Mouse (Mus musculus) embryonic fibroblast, embryonic 13.5 days (primary cell): Measurements from ENCODE around the gene Exph5. TPM values are rescaled to one million over a fixed set of nuclear protein-coding genes. Genes with fewer than 3 reads are reported as not detected.
A peak's percentile ranks its signal among the peaks of the same experiment; 100 is the strongest.

ENCODE experiments used
- H3K27ac ChIP-seq: 2 replicates; pipeline ENCODE4 v1.5.1; 2012; ENCODE audit warnings: low read length, control low read depth, inconsistent platforms; ENCODE audit not compliant: insufficient read depth
- H3K4me1 ChIP-seq: 2 replicates; pipeline ENCODE4 v1.6.1; 2011; ENCODE audit warnings: low read length; ENCODE audit not compliant: control insufficient read depth, insufficient read depth
- H3K4me3 ChIP-seq: 2 replicates; pipeline ENCODE4 v1.5.1; 2011; ENCODE audit warnings: mild to moderate bottlenecking, control low read depth, low read length; ENCODE audit not compliant: insufficient read depth
- CTCF ChIP-seq: IDR thresholded peaks from 2 replicates; pipeline ENCODE4 v1.5.1; 2011; ENCODE audit warnings: mild to moderate bottlenecking, control low read depth, low read length, moderate library complexity, borderline replicate concordance; ENCODE audit not compliant: insufficient read depth
- POLR2A ChIP-seq: IDR thresholded peaks from 2 replicates; pipeline ENCODE4 v1.6.1; 2011; ENCODE audit warnings: low read depth, mild to moderate bottlenecking, control low read depth, low read length, moderate library complexity
- polyA plus RNA-seq: library from polyadenylated mRNA; stranded (reverse); fragments of >200 nt; gene quantifications from 2 replicates; pipeline ENCODE4 v1.2.4, GENCODE M21; 2011; ENCODE audit warnings: low read depth; ENCODE audit not compliant: missing spikeins, insufficient read length

Exph5 gene
- polyA plus RNA-seq, 1 experiment: not detected

DNA sequence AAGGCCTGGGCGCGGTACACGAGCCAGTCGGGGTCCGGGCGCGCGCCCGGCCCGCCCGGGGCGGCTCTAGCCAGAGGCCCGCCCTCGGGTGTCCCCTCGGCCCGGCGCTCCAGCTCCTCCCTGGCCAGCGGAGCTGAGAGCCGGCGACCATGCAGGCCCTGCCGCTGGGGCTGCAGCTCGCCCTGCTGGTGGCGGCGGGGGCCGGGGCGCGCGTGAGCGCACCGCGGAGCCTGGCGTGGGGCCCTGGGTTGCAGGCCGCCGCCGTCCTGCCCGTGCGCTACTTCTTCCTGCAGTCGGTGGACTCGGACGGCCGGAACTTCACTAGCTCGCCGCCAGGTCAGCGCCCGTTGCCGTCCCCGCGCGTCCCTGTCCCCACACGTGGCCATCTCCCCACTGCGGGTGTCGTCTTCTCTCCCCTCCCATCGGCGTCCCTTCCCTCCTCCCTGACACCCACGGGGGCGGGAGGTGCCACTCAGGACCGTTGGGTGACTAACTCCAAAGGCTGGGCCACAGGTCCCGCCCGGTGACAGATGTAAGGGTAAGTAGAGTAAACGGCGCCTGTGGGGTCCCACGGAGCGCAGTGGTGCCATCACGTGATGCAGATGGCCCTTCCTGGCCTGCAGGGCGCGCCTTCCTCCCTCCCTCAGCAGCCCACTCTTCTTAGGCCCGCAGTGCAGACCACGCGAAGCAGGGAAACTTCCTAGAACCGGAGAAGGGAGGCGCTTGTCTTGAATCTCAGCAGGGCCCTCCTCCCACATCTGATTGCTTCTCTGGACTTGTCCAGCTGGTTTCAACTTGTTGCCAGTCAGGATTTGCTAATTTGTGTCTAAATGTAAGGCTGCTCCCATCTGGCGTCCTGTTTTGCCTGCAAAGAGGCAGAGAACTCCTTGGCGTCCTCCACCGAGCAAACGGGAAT, 82.7 kb downstream of the Exph5 start, which contains the start of gene Kdelc2:
Gene Kdelc2 (plus strand): TSS at position 75 of the 916 bp plus-strand sequence.
- Histone ChIP-seq H3K4me3 (peak within 1 kb of the TSS; percentile 63), H3K27ac (peak within 1 kb of the TSS; percentile 88), H3K4me1 (no peaks in the 10 kb centered on the region; the same call in none of the 2 replicates)
- TF ChIP-seq CTCF: peak; percentile 43; the same call in 1 of the 2 replicates
- peak; percentile 81 for TF ChIP-seq POLR2A

DNA sequence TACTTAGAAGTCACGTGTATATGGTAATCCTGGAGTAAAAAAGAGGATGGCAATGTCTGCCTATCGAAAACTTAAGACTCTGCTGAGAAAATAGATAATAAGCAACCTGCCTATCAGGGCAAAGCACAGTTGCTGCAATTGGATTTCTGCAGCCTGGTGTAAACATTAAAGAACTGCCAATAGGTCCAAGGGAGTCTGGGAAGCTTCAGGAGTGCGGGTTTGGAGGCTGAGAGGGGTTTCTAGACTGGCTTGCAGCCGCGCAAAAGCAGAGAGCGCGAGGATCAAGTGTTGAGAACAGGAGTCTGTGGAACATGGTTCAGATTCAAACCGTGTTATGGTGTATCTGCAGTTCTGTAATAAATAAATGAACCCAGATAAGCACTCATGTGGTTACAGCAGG, 83.4 kb downstream of the Exph5 start:
- no peak for TF ChIP-seq POLR2A
- TF ChIP-seq CTCF: no peak
- no peaks in the 10 kb centered on the region; the same call in none of the 2 replicates for H3K4me1 ChIP-seq
- peak overlapping the region; percentile 88 for H3K27ac ChIP-seq
- peak overlapping the region; percentile 63 for H3K4me3 ChIP-seq

DNA sequence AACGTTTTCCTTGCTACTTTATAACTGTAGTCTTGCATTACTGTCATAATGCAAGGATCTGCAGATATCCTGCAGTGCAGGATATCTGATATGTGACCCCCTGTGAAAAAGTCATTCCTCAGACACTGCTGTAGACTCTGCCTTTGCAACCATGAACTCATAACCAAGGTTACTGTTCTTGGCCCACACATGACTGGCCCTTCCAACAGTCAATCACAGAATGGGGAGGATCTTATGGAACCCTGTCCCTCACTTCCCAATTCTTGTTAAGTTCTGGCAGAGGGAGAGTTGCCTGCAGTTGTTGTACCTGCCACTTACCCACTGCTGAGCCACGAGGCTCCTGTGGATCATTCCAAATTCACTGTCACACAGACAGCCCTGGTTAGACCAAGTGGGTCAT, 86.0 kb downstream of the Exph5 start:
- no peak overlapping the region for H3K4me3 ChIP-seq
- no peak overlapping the region for H3K27ac ChIP-seq
- H3K4me1 ChIP-seq: no peaks in the 10 kb centered on the region; the same call in none of the 2 replicates
- TF ChIP-seq POLR2A (no peak), CTCF (no peak)

DNA sequence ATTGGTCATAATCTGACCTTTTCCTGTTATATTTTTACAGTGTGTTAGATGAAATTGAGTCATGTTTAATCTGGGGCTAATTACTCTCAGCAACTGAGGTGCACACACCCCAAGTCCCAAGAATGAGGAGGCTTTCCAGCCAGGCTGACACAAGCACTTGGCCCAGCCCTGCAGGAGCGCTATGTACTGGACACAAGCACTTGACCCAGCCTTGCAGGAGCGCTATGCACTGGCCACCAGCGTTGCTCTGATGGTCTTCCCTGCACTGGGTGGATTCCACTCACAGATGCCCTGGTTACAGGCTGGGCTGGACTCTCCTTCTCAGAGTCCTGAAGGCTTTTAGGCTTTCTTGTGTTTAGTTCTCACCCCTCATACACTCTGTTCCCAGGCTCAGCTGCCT, 87.6 kb downstream of the Exph5 start:
- no peaks in the 10 kb centered on the region; the same call in none of the 2 replicates for H3K4me1 ChIP-seq
- no peak overlapping the region for H3K4me3 ChIP-seq
- no peak overlapping the region for H3K27ac ChIP-seq
- no peak for TF ChIP-seq CTCF
- no peak for TF ChIP-seq POLR2A

DNA sequence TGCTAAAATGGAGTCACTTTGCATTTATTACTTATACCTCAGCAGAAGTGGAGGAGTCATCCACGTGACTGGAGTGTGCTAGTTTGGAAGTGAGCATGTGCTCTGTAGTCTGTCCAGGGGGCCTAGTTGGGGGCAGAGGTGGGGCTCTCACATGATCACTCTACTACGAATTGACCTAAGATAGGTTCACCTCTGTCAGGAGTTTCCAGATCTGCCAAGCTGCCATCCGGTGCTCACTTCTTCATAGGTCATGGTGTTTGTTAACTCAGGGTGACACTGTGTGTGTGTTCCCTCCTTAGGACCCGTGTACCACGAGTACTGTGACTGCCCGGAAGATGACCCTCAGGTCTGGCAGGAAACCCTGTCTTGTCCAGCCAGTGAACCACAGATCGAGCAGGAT, 88.7 kb downstream of the Exph5 start:
- H3K4me1 ChIP-seq: no peaks in the 10 kb centered on the region; the same call in none of the 2 replicates
- TF ChIP-seq POLR2A: no peak
- TF ChIP-seq CTCF: no peak
- H3K4me3 ChIP-seq: no peak overlapping the region
- no peak overlapping the region for H3K27ac ChIP-seq

DNA sequence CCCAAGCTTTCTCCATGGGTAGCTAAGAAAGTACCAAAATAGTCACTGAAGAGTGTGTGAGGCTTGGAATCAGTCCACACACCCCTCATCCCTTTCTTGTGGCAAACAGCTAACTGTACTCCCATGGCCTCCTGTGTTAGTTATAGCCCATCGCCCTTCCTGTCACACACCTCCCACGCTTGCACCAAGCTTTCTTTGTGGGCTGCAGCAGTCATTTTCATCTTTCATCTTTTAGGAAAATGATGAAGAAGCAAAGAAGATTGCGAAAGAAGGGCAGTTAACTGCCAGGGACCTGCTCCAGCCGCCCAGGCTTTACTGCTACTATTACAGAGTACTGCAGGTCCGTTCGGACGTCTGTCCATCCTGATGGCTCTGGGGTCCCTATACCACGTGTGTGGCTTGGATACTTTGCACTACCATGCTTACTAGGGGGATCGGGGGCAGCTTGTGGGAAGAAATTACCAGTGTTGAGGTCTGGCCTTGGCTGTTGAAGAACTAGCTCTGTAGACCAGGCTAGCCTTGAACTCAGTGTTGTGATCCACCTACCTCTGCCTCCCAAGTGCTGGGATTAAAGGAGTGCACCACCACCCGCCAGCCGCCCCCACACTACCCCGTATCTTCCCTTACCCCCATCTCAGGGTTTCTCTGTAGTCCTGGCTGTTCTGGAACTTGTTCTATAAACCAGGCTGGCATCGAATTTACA, 96.4 kb downstream of the Exph5 start:
- Histone ChIP-seq H3K4me1 (no peaks in the 10 kb centered on the region; the same call in 1 of the 2 replicates), H3K4me3 (no peak overlapping the region), H3K27ac (no peak overlapping the region)
- TF ChIP-seq CTCF (no peak), POLR2A (no peak)

DNA sequence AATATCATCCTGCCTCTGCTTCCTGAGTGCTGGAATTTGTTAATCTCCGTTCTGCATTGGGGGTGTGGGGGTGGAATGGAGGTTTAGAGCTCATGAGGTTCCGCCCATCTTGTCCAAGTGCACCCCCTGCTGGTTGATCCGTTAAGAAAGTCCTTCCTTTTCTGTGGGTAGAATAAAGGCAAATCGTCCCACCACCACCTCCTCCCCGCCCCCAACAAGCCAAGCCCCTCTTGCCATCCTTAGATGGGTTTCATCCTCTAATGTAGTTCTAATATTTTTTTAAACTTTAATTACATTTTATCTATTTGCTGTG, 96.9 kb downstream of the Exph5 start:
- H3K4me3 ChIP-seq: no peak overlapping the region

DNA sequence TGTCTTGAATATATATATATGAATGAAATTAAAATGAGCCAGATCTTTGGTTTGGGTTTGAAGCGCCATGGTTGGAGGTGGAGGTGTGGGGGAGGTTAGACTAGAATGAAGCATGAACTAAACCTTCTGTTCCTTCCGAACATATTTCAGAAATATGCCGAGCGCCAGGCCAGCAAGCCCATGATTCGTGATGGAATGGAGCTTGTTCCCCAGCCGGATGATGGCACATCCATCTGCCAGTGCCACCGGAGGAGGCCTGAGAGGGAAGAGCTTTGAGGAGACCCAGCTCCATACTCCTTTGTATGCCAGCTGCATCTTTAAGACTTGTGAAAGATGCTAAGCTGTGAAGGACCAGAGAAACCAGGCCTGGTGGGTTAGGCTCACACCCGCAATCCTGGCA, 98.1 kb downstream of the Exph5 start:
- no peaks in the 10 kb centered on the region; the same call in 1 of the 2 replicates for H3K4me1 ChIP-seq
- H3K4me3 ChIP-seq: no peak overlapping the region
- H3K27ac ChIP-seq: no peak overlapping the region
- TF ChIP-seq POLR2A: no peak
- no peak for TF ChIP-seq CTCF

More for the DNA sequence above, 96.9 kb downstream of the Exph5 start:
- no peaks in the 10 kb centered on the region; the same call in 1 of the 2 replicates for H3K4me1 ChIP-seq
- H3K27ac ChIP-seq: no peak overlapping the region
- TF ChIP-seq POLR2A (no peak), CTCF (peak; percentile 61)

DNA sequence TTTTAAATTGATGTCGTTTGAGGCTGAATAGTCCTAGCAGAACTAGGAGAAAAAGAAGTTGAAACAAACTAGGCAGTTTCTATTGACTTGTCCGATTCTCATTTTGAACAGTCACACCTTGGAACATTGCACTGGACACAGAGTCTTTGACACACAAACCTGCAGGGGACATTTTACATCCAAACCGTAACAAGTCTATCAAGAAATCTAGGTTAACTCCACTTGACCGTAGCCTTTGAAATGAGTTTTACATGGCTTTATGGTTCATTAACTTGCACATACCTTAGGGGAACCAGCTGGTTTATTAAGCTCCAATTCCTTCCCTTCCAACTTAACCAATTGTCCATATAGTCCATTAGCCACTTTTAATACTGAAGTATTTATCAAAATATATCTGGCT, 99.2 kb downstream of the Exph5 start:
- Histone ChIP-seq H3K4me3 (no peak overlapping the region), H3K27ac (no peak overlapping the region), H3K4me1 (no peaks in the 10 kb centered on the region; the same call in none of the 2 replicates)
- no peak for TF ChIP-seq POLR2A
- no peak for TF ChIP-seq CTCF
